Mouse (Mus musculus): ENCODE results near the gene Cdh13. TPM values are rescaled to one million over a fixed set of nuclear protein-coding genes. Genes with fewer than 3 reads are reported as not detected.
A peak's percentile ranks its signal among the peaks of the same experiment; 100 is the strongest.

The Cdh13 gene
- polyA plus RNA-seq, 1 experiment from 2014 or later = 33.5 TPM

DNA sequence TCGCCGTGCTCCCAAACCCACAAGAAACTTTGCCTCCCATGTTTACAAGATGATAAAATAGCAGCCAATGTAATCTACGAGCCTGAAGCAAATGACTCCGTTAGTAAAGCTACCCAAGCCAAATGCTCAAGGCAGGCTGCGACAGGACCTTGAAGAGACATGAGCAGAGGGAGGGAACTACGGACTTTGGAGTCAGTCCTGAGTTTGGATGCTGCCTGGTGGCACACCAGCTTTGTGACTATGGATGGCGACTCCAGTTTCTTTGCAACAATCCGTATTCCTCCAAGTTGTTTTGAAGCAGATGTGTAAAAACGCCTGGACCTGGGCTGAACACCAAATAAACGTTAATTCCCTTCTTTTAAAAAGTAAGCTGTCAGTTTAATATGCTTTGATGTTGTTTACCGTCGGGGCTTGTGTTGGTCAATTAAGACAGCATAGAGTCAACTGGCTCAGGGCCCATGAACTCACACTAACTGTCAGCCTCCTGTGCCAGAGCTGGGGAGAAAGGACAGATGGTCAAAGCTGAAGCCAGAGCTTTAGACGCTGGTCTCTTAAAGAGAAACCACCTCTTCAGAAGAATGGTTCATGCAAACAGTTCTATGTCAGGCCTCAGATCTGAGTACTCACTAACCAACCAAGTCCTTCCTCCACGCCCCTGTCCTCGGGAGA, 678.5 kb downstream of the Cdh13 start:
- no peak overlapping the region for H3K4me3 ChIP-seq
- WGBS = 88% methylated on average over 15 of the region's 15 CpGs
- no peaks in the 10 kb centered on the region for H3K9me3 ChIP-seq
- no peaks in the 10 kb centered on the region for H3K36me3 ChIP-seq
- no peak for ATAC-seq (ENCODE audit: low FRiP score, low read depth)
- H3K4me2 ChIP-seq (replicated peaks) = no peak overlapping the region
- H3K27ac ChIP-seq = no peak overlapping the region
- H3K9ac ChIP-seq = no peak overlapping the region
- H3K4me1 ChIP-seq = peaks cover 4% of the 10 kb centered on the region; the same call in 1 of the 2 replicates
- no peaks in the 10 kb centered on the region for H3K27me3 ChIP-seq (replicated peaks)

DNA sequence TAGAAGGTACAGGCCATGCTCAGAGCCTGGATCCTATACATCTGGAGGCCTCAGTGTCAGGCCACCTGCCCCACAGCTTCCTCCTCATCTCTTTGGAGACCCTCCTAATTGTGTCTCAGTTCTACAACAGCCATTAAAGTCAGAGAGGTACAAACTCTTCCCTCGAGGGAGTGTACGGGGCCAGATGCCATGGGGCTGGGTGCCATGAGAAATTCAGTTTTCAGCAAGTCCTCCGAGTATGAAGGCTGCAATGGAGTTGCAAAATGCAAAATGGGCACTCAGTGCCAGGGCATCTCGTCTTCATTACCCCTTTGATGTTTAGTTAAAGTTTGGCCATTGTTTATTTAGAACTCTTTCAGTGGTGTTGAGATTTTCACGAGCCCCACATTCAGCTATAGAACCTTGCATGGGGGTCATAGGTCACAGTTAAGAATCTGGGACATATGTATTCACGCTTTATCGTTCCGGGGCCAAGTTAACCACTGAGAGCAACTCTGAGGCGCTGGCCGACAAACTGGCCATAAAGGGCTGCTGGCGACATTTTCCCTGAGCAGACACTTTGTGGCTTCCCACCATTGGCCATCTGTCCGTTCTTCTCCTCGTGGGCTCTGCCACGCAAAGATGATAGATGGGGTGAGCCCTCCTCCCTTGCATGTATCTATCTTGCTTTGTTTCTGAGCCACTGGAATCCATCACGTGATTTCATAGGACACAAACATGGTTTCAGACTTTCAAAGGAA, 681.7 kb downstream of the Cdh13 start:
- ATAC-seq (ENCODE audit: low FRiP score, low read depth) = no peak
- Histone ChIP-seq H3K9ac (no peak overlapping the region), H3K9me3 (no peaks in the 10 kb centered on the region), H3K4me2 (replicated peaks) (no peak overlapping the region), H3K27ac (no peak overlapping the region), H3K4me3 (no peak overlapping the region), H3K27me3 (replicated peaks) (no peaks in the 10 kb centered on the region), H3K36me3 (no peaks in the 10 kb centered on the region), H3K4me1 (no peaks in the 10 kb centered on the region; the same call in 1 of the 2 replicates)
- 82% methylated on average over 15 of the region's 15 CpGs for WGBS

DNA sequence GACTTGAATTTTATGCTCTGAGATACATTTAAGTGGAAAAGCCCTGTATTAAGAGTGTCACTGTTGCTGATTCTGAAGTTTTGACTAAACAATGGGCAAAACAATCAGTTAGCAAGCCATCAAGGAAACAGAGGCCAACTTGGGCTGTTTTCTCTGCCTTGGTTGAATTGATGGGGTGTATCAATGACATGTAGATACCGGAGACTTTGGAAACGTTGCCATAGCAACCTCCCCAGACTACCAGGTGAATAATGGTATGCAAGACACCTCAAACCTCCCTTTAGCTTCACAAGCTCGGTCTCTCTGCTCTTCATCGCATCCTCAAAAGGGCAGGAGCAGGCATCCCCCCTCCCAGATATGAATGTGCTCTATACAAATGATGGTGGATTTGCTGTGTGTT, 685.4 kb downstream of the Cdh13 start:
- WGBS = 61% methylated on average over 4 of the region's 4 CpGs
- no peak overlapping the region for H3K4me3 ChIP-seq
- no peak for ATAC-seq (ENCODE audit: low FRiP score, low read depth)
- H3K36me3 ChIP-seq = no peaks in the 10 kb centered on the region
- no peaks in the 10 kb centered on the region; the same call in 1 of the 2 replicates for H3K4me1 ChIP-seq
- no peak overlapping the region for H3K9ac ChIP-seq
- no peak overlapping the region for H3K4me2 ChIP-seq (replicated peaks)
- H3K9me3 ChIP-seq = no peaks in the 10 kb centered on the region
- no peak overlapping the region for H3K27ac ChIP-seq
- no peaks in the 10 kb centered on the region for H3K27me3 ChIP-seq (replicated peaks)

DNA sequence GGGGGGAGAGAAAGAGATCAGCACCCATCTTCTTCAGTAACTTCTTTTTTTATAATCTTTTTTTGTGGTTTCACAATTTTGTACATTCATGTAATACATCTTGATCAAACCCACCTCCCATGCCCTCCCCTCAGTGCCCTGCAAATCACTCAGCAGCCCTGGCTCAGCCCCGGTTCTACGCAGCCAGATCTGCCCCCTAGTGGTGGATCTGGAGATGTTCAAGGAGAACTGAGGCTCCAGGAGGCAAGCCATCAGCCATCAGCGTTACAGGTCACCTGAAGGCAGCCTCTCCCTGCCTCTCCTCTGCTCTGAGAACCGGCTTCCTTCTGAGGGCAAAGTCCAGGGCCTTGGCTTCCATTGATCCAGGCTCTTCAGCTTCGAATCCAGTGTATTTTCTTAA, 696.3 kb downstream of the Cdh13 start:
- Histone ChIP-seq H3K27ac (no peak overlapping the region), H3K4me3 (no peak overlapping the region), H3K27me3 (replicated peaks) (no peaks in the 10 kb centered on the region), H3K36me3 (no peaks in the 10 kb centered on the region), H3K4me2 (replicated peaks) (no peak overlapping the region), H3K4me1 (no peaks in the 10 kb centered on the region), H3K9me3 (no peaks in the 10 kb centered on the region), H3K9ac (no peak overlapping the region)
- no peak for ATAC-seq (ENCODE audit: low FRiP score, low read depth)
- WGBS = 24% methylated on average over 5 of the region's 5 CpGs

DNA sequence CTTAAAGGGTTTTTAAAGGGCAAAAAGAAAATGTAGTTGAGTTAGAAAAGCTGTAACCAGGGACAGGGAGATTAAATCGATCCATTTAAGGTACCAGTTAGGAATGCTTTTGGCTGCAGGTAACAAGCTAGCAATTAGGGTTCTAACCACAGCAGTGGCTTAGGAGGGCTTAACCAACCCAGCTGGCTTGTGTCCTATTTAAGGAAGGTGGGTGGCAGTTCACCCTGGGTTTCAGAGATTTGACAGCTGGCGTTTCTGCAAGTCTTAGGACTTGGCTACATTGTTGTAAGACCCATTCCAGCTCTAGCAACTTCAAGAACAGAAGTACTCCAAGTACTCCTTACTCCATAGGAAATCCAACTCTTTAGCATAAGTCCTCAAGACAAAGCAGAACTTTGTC, 700.2 kb downstream of the Cdh13 start:
- Histone ChIP-seq H3K27me3 (replicated peaks) (no peaks in the 10 kb centered on the region), H3K27ac (no peak overlapping the region), H3K4me3 (no peak overlapping the region), H3K4me2 (replicated peaks) (no peak overlapping the region), H3K9me3 (no peaks in the 10 kb centered on the region), H3K4me1 (no peaks in the 10 kb centered on the region), H3K36me3 (no peaks in the 10 kb centered on the region), H3K9ac (no peak overlapping the region)
- 86% methylated on average over 2 of the region's 2 CpGs for WGBS
- no peak for ATAC-seq (ENCODE audit: low FRiP score, low read depth)

DNA sequence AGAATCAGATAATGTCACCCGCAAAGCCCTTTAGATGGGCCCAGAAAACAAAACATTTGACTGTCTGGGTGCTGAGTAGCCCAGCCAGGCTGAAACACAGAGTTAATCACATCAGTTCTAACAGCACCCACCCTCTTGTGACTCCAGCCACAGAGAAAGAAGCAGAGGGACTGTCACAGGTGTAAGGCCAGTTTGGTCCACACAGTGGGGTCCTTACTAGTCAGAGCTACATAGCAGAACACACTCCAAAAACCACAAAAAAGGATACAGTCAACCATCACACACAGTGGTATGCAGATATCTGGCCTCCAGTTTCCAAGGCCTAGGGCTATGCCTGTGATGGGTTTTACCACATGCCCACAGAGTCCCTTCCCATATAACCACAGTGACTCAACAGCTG, 703.3 kb downstream of the Cdh13 start:
- WGBS = 83% methylated on average over 1 of the region's 1 CpGs
- Histone ChIP-seq H3K4me1 (no peaks in the 10 kb centered on the region), H3K4me2 (replicated peaks) (no peak overlapping the region), H3K27me3 (replicated peaks) (no peaks in the 10 kb centered on the region), H3K36me3 (no peaks in the 10 kb centered on the region), H3K4me3 (no peak overlapping the region), H3K9ac (no peak overlapping the region), H3K9me3 (peaks cover 3% of the 10 kb centered on the region; the same call in 1 of the 2 replicates), H3K27ac (no peak overlapping the region)
- no peak for ATAC-seq (ENCODE audit: low FRiP score, low read depth)

DNA sequence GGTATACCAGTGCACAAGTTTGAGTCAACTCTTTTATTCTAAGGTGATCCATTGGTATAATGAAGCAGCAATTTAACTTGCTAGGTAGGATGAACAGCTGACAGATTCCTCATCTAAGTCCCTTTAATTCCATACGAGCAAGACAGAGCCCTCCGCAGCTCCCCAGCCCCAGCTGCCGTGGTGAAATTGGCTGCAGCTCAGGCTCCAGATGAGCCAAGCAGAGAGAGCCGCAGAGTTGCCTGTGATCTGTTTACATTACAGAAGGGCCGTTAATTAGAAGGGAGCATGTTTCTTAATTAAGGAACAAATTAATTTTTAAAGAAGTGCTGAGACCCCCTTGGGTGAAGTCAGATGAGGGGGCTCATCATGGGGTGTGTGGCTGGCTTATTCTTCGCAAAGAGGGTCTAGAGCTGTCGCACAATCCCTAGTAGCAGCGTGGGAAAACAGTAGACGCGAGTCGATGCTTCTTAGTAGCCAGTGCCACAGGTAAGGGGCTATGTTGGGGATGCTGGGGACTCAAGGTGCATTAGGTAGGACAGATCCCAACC, 712.2 kb downstream of the Cdh13 start:
- Histone ChIP-seq H3K36me3 (no peaks in the 10 kb centered on the region), H3K9ac (no peak overlapping the region), H3K9me3 (no peaks in the 10 kb centered on the region), H3K4me3 (no peak overlapping the region), H3K4me1 (no peaks in the 10 kb centered on the region), H3K27ac (no peak overlapping the region), H3K27me3 (replicated peaks) (no peaks in the 10 kb centered on the region), H3K4me2 (replicated peaks) (no peak overlapping the region)
- no peak for ATAC-seq (ENCODE audit: low FRiP score, low read depth)
- 82% methylated on average over 11 of the region's 11 CpGs for WGBS

DNA sequence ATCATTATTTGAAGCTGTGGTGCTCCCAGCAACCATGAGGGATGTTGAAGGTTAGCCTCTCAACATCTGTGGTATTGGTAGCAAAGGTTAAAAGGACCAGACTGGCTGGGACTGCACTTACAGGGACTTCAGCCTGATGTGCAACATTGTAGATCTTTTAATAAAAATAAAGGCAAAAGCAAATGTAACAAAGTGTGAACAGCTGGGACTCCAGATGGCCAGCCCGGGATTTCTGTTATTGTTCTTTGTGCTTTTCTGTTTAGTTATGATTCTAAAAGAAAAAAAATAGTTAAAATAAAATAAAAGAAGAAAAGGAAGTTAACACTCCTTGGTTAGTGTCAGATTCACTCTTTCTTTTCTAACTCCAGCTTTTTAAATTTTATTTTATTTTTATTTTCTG, 717.1 kb downstream of the Cdh13 start:
- no peaks in the 10 kb centered on the region for H3K27me3 ChIP-seq (replicated peaks)
- no peak for ATAC-seq (ENCODE audit: low FRiP score, low read depth)
- no peak overlapping the region for H3K4me2 ChIP-seq (replicated peaks)
- no peak overlapping the region for H3K27ac ChIP-seq
- H3K36me3 ChIP-seq = no peaks in the 10 kb centered on the region
- 83% methylated on average over 1 of the region's 1 CpGs for WGBS
- no peak overlapping the region for H3K9ac ChIP-seq
- H3K9me3 ChIP-seq = no peaks in the 10 kb centered on the region
- no peaks in the 10 kb centered on the region for H3K4me1 ChIP-seq
- H3K4me3 ChIP-seq = no peak overlapping the region

DNA sequence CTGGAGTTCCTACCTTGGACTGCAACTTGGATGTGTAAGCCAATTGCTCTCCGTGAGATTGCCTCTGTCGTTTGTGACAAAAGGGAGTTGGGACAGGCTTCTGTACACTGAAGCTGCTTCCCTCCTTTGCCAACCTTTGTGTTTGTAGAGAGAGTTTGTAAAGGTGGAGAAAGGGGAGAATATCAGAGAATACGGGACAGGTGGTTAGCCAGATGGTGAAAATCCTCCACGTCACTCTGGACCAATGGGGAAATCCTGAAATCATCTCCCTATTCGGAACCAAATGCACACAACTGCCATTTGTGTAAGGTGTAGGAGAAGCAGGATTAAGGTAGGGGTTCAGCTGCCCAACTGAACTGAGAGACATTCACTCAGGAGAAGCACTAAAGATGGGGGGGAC, 721.3 kb downstream of the Cdh13 start:
- H3K4me3 ChIP-seq = no peak overlapping the region
- H3K9me3 ChIP-seq = no peaks in the 10 kb centered on the region
- no peaks in the 10 kb centered on the region for H3K36me3 ChIP-seq
- 87% methylated on average over 5 of the region's 5 CpGs for WGBS
- H3K27me3 ChIP-seq (replicated peaks) = no peaks in the 10 kb centered on the region
- no peak for ATAC-seq (ENCODE audit: low FRiP score, low read depth)
- no peak overlapping the region for H3K9ac ChIP-seq
- no peak overlapping the region for H3K4me2 ChIP-seq (replicated peaks)
- no peak overlapping the region for H3K27ac ChIP-seq
- no peaks in the 10 kb centered on the region for H3K4me1 ChIP-seq

DNA sequence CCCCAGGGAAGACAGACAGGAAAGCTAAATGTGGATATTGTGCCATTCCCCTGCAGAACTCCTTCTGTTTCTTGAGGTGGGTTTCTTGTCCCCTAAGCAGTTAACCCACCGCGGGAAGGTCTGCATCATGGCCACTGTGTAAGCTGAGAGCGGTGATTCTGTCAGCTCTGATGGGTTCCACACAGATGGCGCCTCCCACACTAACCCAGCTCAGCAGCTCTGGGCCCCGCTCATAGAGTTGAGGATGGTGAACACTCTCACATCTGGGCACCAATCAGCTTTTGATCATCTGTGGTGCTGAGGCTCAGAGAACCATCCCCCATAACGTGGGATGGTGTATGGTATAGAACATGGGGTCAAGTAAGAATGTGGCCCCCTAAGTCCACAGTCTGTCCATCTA, 735.1 kb downstream of the Cdh13 start:
- H3K4me2 ChIP-seq (replicated peaks) = no peak overlapping the region
- H3K27me3 ChIP-seq (replicated peaks) = no peaks in the 10 kb centered on the region
- H3K9me3 ChIP-seq = no peaks in the 10 kb centered on the region
- no peak for ATAC-seq (ENCODE audit: low FRiP score, low read depth)
- WGBS = 71% methylated on average over 6 of the region's 6 CpGs
- H3K4me3 ChIP-seq = no peak overlapping the region
- no peak overlapping the region for H3K27ac ChIP-seq
- 0 out of 2 replicates have a peak, but pooled peaks cover 3% of the 10 kb centered on the region for H3K4me1 ChIP-seq
- H3K36me3 ChIP-seq = no peaks in the 10 kb centered on the region
- no peak overlapping the region for H3K9ac ChIP-seq

DNA sequence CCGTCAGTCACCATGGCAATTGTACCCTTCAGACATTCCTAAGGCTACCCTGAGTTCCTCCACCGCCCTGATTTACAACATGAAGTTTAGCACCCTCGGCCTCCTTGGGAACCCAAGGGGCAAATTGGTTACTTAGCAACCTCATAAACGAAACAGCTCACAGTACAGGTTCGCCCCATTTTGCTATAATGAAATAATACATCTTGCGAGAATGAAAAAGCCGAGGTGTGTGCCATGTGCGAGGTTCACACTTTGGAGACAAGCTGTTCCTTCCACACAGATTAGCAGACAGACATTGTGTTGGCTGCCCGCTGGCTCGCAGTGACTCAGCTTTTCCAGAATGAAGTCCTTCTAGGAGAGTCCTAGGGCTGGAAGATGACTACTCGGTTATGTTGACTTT, 737.2 kb downstream of the Cdh13 start:
- WGBS = 27% methylated on average over 11 of the region's 11 CpGs
- 0 out of 2 replicates have a peak, but pooled peaks have one; percentile 41 for ATAC-seq (ENCODE audit: low FRiP score, low read depth)
- Histone ChIP-seq H3K9ac (no peak overlapping the region), H3K9me3 (no peaks in the 10 kb centered on the region), H3K27ac (0 out of 2 replicates have a peak overlapping the region, but pooled peaks have one; percentile 10), H3K36me3 (no peaks in the 10 kb centered on the region), H3K4me1 (0 out of 2 replicates have a peak, but pooled peaks cover 3% of the 10 kb centered on the region), H3K4me3 (no peak overlapping the region), H3K27me3 (replicated peaks) (no peaks in the 10 kb centered on the region), H3K4me2 (replicated peaks) (no peak overlapping the region)

DNA sequence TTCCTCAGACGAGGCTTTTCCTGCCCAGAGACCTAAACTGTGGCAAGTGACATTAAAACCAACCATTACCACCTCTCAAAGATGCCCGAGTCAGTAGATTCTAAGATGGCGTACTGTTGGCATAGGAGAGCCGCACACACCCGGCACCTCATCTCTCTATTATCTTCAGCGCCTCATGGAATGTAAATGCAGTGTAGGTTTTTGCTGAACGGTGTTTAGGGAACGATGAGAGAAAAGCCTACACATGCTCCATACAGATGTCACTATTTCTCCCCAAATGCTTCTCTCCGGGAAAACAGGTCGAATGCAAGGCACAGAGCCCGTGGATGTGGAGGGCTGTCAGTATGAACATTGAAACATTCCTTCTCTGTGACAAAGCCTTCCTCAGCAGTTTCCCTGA, 737.9 kb downstream of the Cdh13 start:
- WGBS = 85% methylated on average over 11 of the region's 11 CpGs
- H3K9me3 ChIP-seq = no peaks in the 10 kb centered on the region
- no peak overlapping the region for H3K9ac ChIP-seq
- 0 out of 2 replicates have a peak overlapping the region, but pooled peaks have one; percentile 10 for H3K27ac ChIP-seq
- H3K27me3 ChIP-seq (replicated peaks) = no peaks in the 10 kb centered on the region
- 0 out of 2 replicates have a peak, but pooled peaks cover 3% of the 10 kb centered on the region for H3K4me1 ChIP-seq
- ATAC-seq (ENCODE audit: low FRiP score, low read depth) = no peak
- no peak overlapping the region for H3K4me3 ChIP-seq
- no peak overlapping the region for H3K4me2 ChIP-seq (replicated peaks)
- no peaks in the 10 kb centered on the region for H3K36me3 ChIP-seq
